Mouse (Mus musculus) olfactory bulb, adult 2 months (tissue): Measurements from ENCODE around the gene Kif21a.

Experiments used
- CTCF ChIP-seq: fragments of 200-500 bp; IDR thresholded peaks from 2 replicates; pipeline ENCODE4 v1.5.1; 2012; ENCODE audit warnings: low read depth, mild to moderate bottlenecking, low read length, moderate library complexity; ENCODE audit not compliant: insufficient read depth
- POLR2A ChIP-seq: fragments of 200-500 bp; IDR thresholded peaks from 2 replicates; pipeline ENCODE4 v1.6.1; 2012; ENCODE audit warnings: mild to moderate bottlenecking, low read depth, low read length, moderate library complexity; ENCODE audit not compliant: insufficient read depth

GRCm38 (mm10) chr15:91046506-91046905 lies 3.2 kb downstream of the Kif21a start:
- TF ChIP-seq CTCF (no peak), POLR2A (no peak)
